Mouse (Mus musculus): ENCODE measurements at regions not wholly inside any gene's neighbourhood (a gene's known extent, or its start where the extent isn't known, plus 50 kb on each side); places are given as distances from the start of the nearest gene placed in this dataset.

DNA sequence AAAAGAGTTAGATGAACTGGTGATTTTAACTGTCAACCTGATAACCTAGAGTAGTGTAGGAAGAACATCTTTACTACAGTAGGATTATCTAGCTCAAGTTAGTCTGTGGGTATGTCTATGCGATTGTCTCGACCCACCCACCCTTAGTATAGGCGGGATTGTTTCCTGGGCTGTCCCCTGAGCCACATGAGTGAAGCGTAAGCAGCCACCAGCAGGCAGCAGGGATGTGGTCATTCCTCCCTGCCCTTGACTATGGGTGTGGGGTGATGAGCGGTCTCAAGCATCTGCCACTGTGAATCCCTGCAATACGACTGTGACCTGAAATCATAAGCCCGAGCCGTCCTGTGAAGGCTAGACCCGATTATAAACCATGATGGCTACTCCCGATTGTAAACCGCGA is 184.9 kb downstream of the Unc5cl start:
- H3K4me1 ChIP-seq (replicated peaks; ENCODE audit: low read depth, low read length): peaks cover 15% of the 10 kb centered on the region
- H3K9me3 ChIP-seq (ENCODE audit: low read length): no peaks in the 10 kb centered on the region
- no peaks in the 10 kb centered on the region for H3K36me3 ChIP-seq (ENCODE audit: insufficient read depth, low read length)
- peaks cover 6% of the 10 kb centered on the region; the same call in 1 of the 2 replicates for H3K27me3 ChIP-seq (ENCODE audit: insufficient read depth, low read length)
- H3K4me3 ChIP-seq (replicated peaks; ENCODE audit: low read length): no peak overlapping the region
- TF ChIP-seq NANOG (IDR thresholded peaks at IDR 0.05; ENCODE audit: borderline replicate concordance, low read length) (no peak), POU5F1 (IDR thresholded peaks at IDR 0.05; ENCODE audit: borderline replicate concordance, low read length) (no peak), CTCF (conservative IDR thresholded peaks at IDR 0.05; ENCODE audit: low read length) (no peak)

DNA sequence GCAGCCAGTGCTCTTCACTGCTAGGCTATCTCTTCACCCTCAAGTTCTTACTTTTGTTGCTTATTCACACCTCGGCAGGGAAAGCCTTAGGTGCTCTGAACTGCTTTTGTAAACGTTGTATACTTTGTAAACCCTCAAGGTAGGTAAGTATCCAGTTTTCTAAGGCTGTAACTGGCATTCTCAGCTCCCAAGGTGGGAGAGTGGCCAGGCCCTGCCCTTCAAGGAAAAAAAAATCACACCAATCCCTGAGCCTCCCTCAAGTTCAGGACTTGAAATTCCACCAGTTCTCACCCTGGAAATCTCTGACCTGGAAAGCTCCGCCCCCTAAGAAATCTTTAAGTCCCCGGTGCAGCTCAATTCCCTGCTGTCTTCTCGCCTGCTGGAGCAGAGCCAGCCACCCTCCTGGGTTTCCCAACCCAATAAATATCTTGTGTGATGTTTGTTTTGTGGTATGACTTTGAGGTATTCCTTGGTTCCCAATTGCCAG is 188.9 kb downstream of the Unc5cl start:
- peaks cover 16% of the 10 kb centered on the region for H3K4me1 ChIP-seq (replicated peaks; ENCODE audit: low read depth, low read length)
- H3K9me3 ChIP-seq (ENCODE audit: low read length): no peaks in the 10 kb centered on the region
- no peak overlapping the region for H3K4me3 ChIP-seq (replicated peaks; ENCODE audit: low read length)
- no peaks in the 10 kb centered on the region for H3K36me3 ChIP-seq (ENCODE audit: insufficient read depth, low read length)
- H3K27me3 ChIP-seq (ENCODE audit: insufficient read depth, low read length): peaks cover 14% of the 10 kb centered on the region; the same call in 1 of the 2 replicates
- TF ChIP-seq POU5F1 (IDR thresholded peaks at IDR 0.05; ENCODE audit: borderline replicate concordance, low read length): no peak
- TF ChIP-seq NANOG (IDR thresholded peaks at IDR 0.05; ENCODE audit: borderline replicate concordance, low read length): no peak
- TF ChIP-seq CTCF (conservative IDR thresholded peaks at IDR 0.05; ENCODE audit: low read length): no peak

DNA sequence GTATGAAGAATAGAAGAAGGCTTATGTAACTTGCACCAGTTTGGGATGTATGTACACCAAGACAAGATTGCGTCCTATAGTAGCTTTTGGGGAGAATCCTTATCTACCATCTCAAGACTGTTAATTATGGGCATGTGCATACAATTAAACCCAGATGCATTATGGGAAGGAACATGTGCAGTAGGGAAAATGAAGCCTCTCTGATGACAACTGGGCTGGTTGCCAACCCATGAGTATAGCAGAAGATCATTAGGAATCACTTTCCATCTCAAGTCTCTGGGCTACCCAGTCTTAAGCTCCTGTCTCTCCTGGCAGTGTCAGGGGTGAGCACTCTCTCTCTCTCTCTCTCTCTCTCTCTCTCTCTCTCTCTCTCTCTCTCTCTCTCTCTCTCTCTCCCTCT is 190.4 kb downstream of the Unc5cl start:
- no peak overlapping the region for H3K4me3 ChIP-seq (replicated peaks; ENCODE audit: low read length)
- TF ChIP-seq POU5F1 (IDR thresholded peaks at IDR 0.05; ENCODE audit: borderline replicate concordance, low read length): no peak
- no peak for TF ChIP-seq NANOG (IDR thresholded peaks at IDR 0.05; ENCODE audit: borderline replicate concordance, low read length)
- TF ChIP-seq CTCF (conservative IDR thresholded peaks at IDR 0.05; ENCODE audit: low read length): no peak
- peaks cover 11% of the 10 kb centered on the region for H3K4me1 ChIP-seq (replicated peaks; ENCODE audit: low read depth, low read length)
- H3K36me3 ChIP-seq (ENCODE audit: insufficient read depth, low read length): no peaks in the 10 kb centered on the region
- no peaks in the 10 kb centered on the region for H3K9me3 ChIP-seq (ENCODE audit: low read length)
- H3K27me3 ChIP-seq (ENCODE audit: insufficient read depth, low read length): peaks cover 19% of the 10 kb centered on the region

DNA sequence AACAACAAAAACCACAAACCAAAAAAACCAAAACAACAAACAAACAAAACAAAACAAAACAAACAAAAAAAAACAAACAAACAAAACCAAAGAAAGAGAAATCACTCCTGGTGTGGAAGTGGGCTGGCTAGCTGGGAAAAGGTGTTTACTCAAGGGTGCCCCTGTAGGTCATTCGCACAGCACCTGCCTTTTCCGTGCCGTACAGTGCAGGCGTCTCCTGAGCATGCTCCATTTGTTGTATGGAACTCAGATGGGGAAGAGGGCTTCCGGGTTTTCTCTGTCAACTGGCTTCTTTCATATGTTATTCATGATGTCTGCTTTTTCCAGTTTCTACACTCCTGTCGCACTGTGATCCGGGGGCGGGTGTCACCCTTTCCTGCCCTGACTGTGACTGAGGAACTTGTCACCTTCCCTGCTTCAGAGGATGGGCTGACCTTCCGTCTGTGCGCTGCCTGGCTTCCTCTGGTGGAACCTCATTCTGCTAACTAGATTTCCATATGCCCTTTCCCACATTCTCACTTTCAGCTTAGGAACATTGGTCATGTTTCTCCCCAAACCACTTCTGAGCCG is 192.0 kb downstream of the Unc5cl start:
- Histone ChIP-seq H3K27me3 (ENCODE audit: insufficient read depth, low read length) (peaks cover 18% of the 10 kb centered on the region), H3K4me3 (replicated peaks; ENCODE audit: low read length) (peak overlapping the region; percentile 57), H3K36me3 (ENCODE audit: insufficient read depth, low read length) (no peaks in the 10 kb centered on the region), H3K4me1 (replicated peaks; ENCODE audit: low read depth, low read length) (peaks cover 11% of the 10 kb centered on the region), H3K9me3 (ENCODE audit: low read length) (no peaks in the 10 kb centered on the region)
- TF ChIP-seq NANOG (IDR thresholded peaks at IDR 0.05; ENCODE audit: borderline replicate concordance, low read length) (no peak), CTCF (conservative IDR thresholded peaks at IDR 0.05; ENCODE audit: low read length) (0 out of 2 replicates have a peak, but pooled peaks have one; percentile 8), POU5F1 (IDR thresholded peaks at IDR 0.05; ENCODE audit: borderline replicate concordance, low read length) (no peak)

DNA sequence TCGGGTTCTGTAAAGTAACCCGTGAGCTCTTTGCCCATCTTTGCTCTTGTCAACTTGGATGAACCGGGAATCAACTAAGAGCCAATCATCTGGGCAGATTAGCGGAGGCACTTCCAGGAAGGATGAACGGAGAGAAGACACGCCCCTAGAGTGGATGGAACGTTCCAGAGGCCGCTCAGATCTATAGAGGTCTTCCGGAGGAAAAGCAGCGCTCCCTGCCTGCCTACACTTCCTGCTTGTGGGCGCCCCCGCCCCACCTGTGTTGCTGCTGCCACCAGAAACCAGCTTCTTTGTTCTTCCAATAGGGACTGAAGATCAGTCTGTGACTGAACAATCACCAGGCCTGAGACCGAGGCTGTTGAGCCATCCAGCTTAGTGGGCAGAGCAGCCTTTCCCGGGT is 192.7 kb downstream of the Unc5cl start:
- no peaks in the 10 kb centered on the region for H3K9me3 ChIP-seq (ENCODE audit: low read length)
- peak overlapping the region; percentile 57 for H3K4me3 ChIP-seq (replicated peaks; ENCODE audit: low read length)
- peaks cover 19% of the 10 kb centered on the region for H3K27me3 ChIP-seq (ENCODE audit: insufficient read depth, low read length)
- no peaks in the 10 kb centered on the region for H3K36me3 ChIP-seq (ENCODE audit: insufficient read depth, low read length)
- TF ChIP-seq NANOG (IDR thresholded peaks at IDR 0.05; ENCODE audit: borderline replicate concordance, low read length): no peak
- TF ChIP-seq POU5F1 (IDR thresholded peaks at IDR 0.05; ENCODE audit: borderline replicate concordance, low read length): no peak
- no peak for TF ChIP-seq CTCF (conservative IDR thresholded peaks at IDR 0.05; ENCODE audit: low read length)
- H3K4me1 ChIP-seq (replicated peaks; ENCODE audit: low read depth, low read length): peaks cover 11% of the 10 kb centered on the region

DNA sequence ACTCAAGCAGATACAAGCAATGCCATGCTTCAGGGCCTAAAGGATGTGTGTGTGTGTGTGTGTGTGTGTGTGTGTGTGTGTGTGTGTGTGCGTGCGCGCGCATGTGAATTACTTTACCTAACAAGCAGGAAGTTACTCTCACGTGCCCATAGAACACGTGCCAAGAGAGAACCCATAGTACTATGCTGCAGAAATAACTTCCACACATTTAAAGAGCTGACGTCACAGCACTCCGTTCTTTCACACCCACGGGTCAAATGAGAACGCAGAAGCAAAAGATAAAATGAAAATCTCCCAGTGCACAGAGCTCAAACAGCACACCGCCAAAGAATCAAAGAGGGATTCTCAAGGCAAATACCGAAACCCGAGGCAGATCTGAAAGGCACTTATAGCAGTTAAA is 195.9 kb downstream of the Unc5cl start:
- TF ChIP-seq NANOG (IDR thresholded peaks at IDR 0.05; ENCODE audit: borderline replicate concordance, low read length) (no peak), POU5F1 (IDR thresholded peaks at IDR 0.05; ENCODE audit: borderline replicate concordance, low read length) (no peak), CTCF (conservative IDR thresholded peaks at IDR 0.05; ENCODE audit: low read length) (no peak)
- Histone ChIP-seq H3K9me3 (ENCODE audit: low read length) (no peaks in the 10 kb centered on the region), H3K27me3 (ENCODE audit: insufficient read depth, low read length) (peaks cover 19% of the 10 kb centered on the region), H3K4me3 (replicated peaks; ENCODE audit: low read length) (no peak overlapping the region), H3K4me1 (replicated peaks; ENCODE audit: low read depth, low read length) (peaks cover 11% of the 10 kb centered on the region), H3K36me3 (ENCODE audit: insufficient read depth, low read length) (no peaks in the 10 kb centered on the region)

DNA sequence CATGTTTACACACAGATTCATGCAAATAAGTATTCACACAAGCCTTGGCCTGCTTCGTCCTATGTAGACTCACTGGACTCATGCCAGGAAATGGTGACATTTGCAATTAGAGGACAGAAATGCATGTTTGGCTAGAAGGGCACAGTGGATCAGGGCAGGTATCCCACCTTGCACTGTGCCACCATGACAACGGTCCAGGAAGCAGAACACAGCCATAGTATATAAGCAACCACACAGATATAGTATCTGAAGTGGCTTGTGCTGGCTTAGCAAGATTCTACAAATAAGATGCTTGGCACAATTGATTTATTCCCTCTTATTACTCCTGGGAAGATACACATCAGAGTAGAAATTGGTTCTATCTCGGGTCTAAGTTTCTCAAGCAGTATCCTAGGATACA is 218.0 kb downstream of the Unc5cl start:
- Histone ChIP-seq H3K27me3 (ENCODE audit: insufficient read depth, low read length) (no peaks in the 10 kb centered on the region), H3K9me3 (ENCODE audit: low read length) (peaks cover 14% of the 10 kb centered on the region), H3K36me3 (ENCODE audit: insufficient read depth, low read length) (no peaks in the 10 kb centered on the region), H3K4me1 (replicated peaks; ENCODE audit: low read depth, low read length) (peaks cover 7% of the 10 kb centered on the region; the same call in 1 of the 2 replicates), H3K4me3 (replicated peaks; ENCODE audit: low read length) (no peak overlapping the region)
- TF ChIP-seq NANOG (IDR thresholded peaks at IDR 0.05; ENCODE audit: borderline replicate concordance, low read length) (no peak), POU5F1 (IDR thresholded peaks at IDR 0.05; ENCODE audit: borderline replicate concordance, low read length) (no peak), CTCF (conservative IDR thresholded peaks at IDR 0.05; ENCODE audit: low read length) (no peak)

DNA sequence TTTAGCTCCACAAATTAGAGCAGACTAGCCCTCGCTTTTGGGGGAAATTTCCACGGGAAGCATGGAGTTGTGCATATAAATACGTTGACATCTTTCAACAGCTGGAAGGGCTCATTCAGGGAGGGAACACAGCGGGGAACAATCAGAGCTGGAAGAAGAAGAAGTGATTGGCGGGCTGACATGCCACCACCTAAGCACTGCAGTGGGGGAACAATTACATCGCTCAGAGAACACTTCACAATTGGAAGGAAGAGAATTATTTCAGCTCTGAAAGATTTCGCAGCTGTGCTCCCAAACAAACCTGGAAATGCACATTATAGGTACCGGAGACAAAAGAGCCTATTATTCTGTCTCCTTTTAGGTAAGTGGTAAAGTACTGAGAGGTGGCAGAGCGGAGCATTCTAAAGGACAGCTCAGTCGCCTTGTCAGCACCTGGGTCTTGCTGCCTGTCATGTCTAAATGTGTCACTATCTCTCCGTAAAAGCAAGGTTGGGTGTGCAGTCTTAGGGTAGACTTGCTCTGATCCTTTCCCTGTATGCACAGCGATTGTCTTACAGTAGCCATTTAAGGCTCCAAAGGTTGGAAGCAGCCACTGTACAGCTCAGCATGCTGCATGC is 223.6 kb downstream of the Unc5cl start:
- Histone ChIP-seq H3K4me1 (replicated peaks; ENCODE audit: low read depth, low read length) (peaks cover 26% of the 10 kb centered on the region), H3K9me3 (ENCODE audit: low read length) (peaks cover 4% of the 10 kb centered on the region; the same call in 1 of the 2 replicates), H3K27me3 (ENCODE audit: insufficient read depth, low read length) (peaks cover 29% of the 10 kb centered on the region), H3K4me3 (replicated peaks; ENCODE audit: low read length) (no peak overlapping the region), H3K36me3 (ENCODE audit: insufficient read depth, low read length) (no peaks in the 10 kb centered on the region)
- TF ChIP-seq CTCF (conservative IDR thresholded peaks at IDR 0.05; ENCODE audit: low read length): no peak
- TF ChIP-seq POU5F1 (IDR thresholded peaks at IDR 0.05; ENCODE audit: borderline replicate concordance, low read length): no peak
- TF ChIP-seq NANOG (IDR thresholded peaks at IDR 0.05; ENCODE audit: borderline replicate concordance, low read length): no peak
